Mouse (Mus musculus): ENCODE data around the gene Litaf.
A peak's percentile ranks its signal among the peaks of the same experiment; 100 is the strongest.
"Not testable (repeated sequence)": the region's sequence is repeated elsewhere in the genome, so short reads cannot be mapped to it uniquely, and the experiment has no call there.

The Litaf gene

GRCm38 (mm10) chr16:10965034-10965433, 100.9 kb downstream of the Litaf start:
- ATAC-seq (ENCODE audit: insufficient number of reproducible peaks, low FRiP score, low TSS enrichment): no peak

DNA sequence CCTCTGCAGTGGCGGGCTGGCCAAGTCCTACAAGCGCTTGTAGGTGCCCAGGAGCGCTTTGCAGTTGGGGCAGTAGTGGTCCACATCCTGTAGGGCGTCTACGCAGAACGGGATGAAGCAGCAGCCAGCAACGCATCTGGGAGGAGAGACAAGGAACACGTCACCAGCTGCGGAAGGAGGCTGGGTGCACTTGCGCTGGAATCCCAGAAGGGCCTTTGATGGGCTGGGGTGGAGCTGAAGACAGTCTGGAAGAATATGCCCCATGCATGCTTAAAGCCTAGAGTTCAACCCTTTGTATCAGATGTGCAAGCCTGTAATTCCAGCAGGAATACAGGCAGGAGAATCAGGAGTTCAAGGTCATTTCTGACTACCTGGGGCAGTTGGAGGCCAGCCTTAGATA, 105.0 kb downstream of the Litaf start:
- no peak for ATAC-seq (ENCODE audit: insufficient number of reproducible peaks, low FRiP score, low TSS enrichment)

- no peak for ATAC-seq (ENCODE audit: insufficient number of reproducible peaks, low FRiP score, low TSS enrichment)
Measured at GRCm38 (mm10) chr16:10958763-10959440, 107.1 kb downstream of the Litaf start.

DNA sequence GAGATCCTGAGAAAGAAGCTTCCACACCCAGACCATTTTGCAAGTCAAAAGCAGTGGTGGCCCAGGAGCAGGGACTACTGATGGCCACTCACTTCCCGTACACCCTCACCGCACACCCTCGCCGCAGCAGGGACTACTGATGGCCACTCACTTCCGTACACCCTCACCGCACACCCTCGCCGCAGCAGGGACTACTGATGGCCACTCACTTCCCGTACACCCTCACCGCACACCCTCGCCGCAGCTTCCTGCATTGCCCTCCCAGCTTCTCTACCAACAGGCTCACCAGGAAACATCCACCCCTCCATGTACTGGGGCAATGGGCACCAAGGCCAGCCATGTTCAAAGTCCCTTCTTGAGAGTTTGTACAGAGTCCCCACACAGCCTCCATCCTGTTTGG, 107.7 kb downstream of the Litaf start:
- ATAC-seq (ENCODE audit: insufficient number of reproducible peaks, low FRiP score, low TSS enrichment): not testable (repeated sequence)

GRCm38 (mm10) chr16:10957794-10958193, 108.2 kb downstream of the Litaf start:
- no peak for ATAC-seq (ENCODE audit: insufficient number of reproducible peaks, low FRiP score, low TSS enrichment)

GRCm38 (mm10) chr16:10956938-10957685, 108.8 kb downstream of the Litaf start:
- no peak for ATAC-seq (ENCODE audit: insufficient number of reproducible peaks, low FRiP score, low TSS enrichment)

DNA sequence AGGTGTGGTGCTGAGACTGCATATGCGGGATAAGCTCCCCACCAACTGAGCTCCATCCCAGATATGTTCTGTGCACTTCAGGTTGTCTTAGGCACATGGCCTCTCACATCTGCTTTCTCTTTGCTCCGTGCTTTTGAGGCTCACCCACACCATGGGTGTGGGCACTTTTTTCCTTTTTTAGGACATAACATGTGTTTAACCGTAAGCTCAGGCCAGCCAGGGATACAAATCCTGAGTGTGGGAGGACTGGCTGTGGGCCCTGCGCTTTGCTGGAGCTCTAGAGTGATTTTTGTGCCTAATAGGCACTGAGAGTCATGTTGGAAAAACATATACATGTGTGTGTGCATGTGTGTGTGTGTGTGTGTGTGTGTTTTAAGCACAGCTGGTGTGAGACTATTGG, 110.9 kb downstream of the Litaf start:
- no peak for ATAC-seq (ENCODE audit: insufficient number of reproducible peaks, low FRiP score, low TSS enrichment)

DNA sequence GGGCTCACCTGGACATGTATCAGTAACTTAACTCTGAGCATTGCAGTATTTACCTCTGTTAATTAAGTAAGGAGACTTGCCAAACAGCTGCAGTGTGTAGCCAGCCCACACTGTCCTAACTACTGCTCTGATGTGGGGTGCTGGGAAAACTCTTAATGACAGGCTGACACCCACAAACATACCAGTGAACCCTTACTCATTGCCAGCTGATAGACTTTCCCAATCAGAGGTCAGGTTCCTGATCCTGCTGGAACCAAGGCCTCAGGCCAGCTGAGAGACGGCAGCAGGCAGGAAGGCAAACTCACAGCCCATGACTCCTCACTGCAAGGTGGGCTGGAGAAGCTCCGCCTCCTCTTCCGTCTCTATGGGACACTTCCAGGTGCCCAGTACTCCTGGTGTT, 113.1 kb downstream of the Litaf start:
- no peak for ATAC-seq (ENCODE audit: insufficient number of reproducible peaks, low FRiP score, low TSS enrichment)

GRCm38 (mm10) chr16:10952071-10952470, 113.9 kb downstream of the Litaf start:
- no peak for ATAC-seq (ENCODE audit: insufficient number of reproducible peaks, low FRiP score, low TSS enrichment)

- ATAC-seq (ENCODE audit: insufficient number of reproducible peaks, low FRiP score, low TSS enrichment): no peak
Measured at GRCm38 (mm10) chr16:10951581-10951980, 114.4 kb downstream of the Litaf start.

GRCm38 (mm10) chr16:10950539-10950938, 115.4 kb downstream of the Litaf start:
- ATAC-seq (ENCODE audit: insufficient number of reproducible peaks, low FRiP score, low TSS enrichment): no peak

GRCm38 (mm10) chr16:10947724-10948123, 118.2 kb downstream of the Litaf start:
- ATAC-seq (ENCODE audit: insufficient number of reproducible peaks, low FRiP score, low TSS enrichment): no peak

DNA sequence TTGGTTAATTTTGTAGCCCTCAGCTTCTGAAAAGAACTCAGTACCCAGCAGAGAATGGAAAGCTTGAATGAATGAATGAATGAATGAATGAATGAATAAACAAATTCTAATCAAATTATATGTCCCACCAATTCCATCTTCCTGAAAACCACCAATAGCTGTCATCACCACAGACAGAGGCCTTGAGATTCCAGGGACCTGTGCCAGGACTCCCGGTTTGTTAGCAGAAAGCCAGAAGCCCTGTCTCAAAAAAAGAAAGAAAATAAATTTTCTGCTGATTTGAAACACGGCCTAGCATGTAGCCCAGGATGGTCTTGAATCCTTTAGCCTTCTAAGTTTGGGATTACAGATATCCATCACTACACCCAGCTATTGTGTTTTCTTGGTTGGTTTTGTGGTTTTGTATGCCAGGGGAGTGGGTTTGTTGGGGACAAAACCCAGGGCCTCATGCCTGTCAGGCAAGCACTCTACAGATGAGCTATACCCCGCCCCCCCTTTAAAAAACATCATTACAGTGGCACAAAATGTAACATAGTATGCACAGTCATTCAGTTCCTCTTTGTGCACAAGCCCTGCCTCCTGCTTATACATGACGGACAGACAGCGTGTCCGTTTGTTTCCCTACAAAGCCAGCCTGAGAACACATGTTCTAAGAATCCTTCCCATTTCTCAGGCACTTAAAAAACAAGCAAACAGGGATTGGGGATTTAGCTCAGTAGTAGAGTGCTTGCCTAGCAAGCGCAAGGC, 120.4 kb downstream of the Litaf start:
- no peak for ATAC-seq (ENCODE audit: insufficient number of reproducible peaks, low FRiP score, low TSS enrichment)

DNA sequence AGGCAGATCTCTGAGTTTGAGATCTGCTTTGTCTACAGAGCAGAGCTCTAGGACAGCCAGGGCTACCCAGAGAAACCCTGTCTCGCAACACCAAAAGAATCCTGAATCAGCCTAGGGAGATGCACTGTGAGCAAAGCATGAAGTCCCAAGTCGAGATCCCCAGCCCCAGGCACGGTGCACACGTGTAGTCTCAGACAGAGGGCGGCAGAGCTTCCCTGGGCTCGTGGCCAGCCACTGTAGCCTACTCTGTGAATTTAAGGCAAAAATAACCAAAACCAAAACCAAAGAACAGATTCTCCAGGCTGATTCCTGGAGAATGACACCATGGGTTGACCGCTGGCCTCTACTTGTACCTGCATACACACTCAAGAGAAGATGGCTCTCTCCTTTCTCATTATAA, 121.4 kb downstream of the Litaf start:
- ATAC-seq (ENCODE audit: insufficient number of reproducible peaks, low FRiP score, low TSS enrichment): no peak

- no peak for ATAC-seq (ENCODE audit: insufficient number of reproducible peaks, low FRiP score, low TSS enrichment)
Measured at GRCm38 (mm10) chr16:10943257-10943656, 122.7 kb downstream of the Litaf start.

DNA sequence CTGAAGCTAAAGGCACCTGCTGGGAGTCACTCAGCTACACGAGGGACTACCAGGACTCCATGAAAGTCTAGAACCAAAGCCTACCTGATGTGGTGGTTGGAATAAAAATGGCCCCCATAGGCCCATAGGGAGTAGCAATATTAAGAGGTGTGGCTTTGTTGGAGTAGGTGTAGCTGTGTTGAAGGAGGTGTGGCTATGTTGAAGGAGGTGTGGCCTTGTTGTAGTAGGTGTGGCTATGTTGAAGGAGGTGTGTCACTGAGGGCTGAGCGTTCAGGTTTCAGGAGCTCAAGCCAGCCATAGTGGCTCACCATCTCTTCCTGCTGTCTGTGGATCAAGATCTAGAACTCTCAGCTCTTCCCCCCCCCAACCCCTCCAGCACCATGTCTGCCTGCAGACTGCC, 125.3 kb downstream of the Litaf start:
- no peak for ATAC-seq (ENCODE audit: insufficient number of reproducible peaks, low FRiP score, low TSS enrichment)

DNA sequence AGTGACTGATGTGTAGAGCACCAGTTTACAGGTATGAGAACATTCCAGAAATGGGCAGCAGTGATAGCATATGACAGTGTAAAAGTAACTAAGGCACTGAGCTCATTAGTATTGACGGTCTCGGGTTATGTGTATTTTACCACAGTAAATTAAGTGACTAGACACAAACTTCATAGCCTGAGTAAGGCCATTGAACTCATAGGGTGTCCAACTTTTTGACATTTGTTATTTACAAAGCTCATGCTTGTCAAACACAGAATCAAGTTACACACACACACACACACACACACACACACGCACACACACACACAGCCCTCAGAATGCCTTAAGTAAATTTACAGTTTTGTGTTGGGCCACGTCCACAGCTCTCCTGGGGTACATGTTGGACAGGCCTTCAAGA, 126.0 kb downstream of the Litaf start:
- no peak for ATAC-seq (ENCODE audit: insufficient number of reproducible peaks, low FRiP score, low TSS enrichment)

DNA sequence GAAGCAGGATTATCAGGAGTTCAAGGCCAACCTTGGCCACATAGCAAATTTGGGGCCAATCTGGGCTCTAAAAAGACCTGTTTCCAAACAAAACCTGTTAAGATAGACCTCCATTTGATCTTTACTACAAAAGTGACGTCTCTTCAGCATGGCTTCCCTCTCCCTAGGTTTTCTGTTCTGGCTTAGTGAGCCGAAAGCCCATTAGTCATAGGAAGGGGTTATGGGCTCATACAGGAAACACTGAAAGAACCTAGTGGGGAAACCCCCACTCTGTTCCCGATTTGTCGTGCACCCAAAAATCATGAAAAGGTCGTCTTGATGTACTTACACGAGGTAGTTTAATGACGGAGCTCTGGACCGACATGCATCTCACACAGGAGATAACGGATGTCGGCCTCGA, 128.5 kb downstream of the Litaf start:
- ATAC-seq (ENCODE audit: insufficient number of reproducible peaks, low FRiP score, low TSS enrichment): no peak

DNA sequence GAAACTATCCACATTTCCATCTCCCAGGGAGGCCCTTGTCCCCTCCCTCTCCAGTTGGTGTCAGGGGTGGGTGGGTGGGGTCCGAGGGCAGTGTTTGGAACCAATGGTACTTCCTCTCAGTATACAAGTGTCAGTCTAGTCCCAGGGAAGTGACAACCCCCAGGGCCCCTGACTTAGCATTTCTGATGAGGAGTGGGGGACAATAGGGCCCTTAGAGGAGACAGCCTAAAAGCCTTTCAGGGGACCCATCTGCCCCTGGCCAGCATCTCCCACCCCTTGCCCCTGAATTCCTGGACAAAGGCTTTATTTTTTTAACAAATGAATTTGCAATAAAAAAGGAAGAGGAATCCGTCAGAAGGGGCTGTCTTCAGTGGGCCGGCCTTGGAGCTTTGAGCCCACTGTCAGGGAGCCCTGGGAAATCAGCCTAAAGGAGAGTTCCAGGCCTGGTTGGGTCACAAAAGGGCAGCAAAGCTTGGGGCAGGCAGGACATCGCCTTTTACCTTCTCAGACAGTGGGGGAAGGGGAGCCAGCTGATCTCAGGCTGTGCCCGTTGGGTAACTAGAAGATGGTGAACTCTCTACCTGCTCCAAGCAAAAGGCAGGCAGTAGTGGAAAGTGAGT, 129.1 kb downstream of the Litaf start:
- no peak for ATAC-seq (ENCODE audit: insufficient number of reproducible peaks, low FRiP score, low TSS enrichment)

DNA sequence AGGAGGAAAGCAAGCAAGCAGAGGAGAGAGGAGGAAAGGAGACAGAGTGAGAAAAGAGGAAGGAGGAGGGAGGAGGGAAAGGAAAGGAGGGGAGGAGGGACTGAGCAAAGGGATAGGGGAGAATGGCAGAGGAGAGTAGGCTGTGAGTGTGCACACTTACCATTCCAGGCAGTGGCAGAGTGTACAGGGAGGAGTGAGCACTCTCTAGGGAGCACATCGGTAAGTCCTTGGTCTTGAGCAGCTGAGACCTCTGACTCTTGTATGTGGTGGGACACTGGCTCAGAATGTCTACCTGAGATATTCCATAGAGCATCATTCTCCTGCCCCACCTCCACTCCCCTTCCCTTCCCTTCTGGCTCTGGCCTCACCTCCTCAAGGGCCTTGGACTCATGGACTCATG, 131.9 kb downstream of the Litaf start:
- no peak for ATAC-seq (ENCODE audit: insufficient number of reproducible peaks, low FRiP score, low TSS enrichment)

- peak; percentile 52; the same call in 1 of the 2 replicates for ATAC-seq (ENCODE audit: insufficient number of reproducible peaks, low FRiP score, low TSS enrichment)
Measured at GRCm38 (mm10) chr16:10933372-10933771, 132.6 kb downstream of the Litaf start.

All from cerebellum, adult (tissue).